Mouse (Mus musculus) CH12F3 (cell line): Measurements from ENCODE around the gene Cacng7.
"Not testable (repeated sequence)": the region's sequence is repeated elsewhere in the genome, so short reads cannot be mapped to it uniquely, and the experiment has no call there.

Source experiments
- in situ Hi-C: fragments of 300-500 bp; cut with MboI; formaldehyde crosslinking; loops from 2 replicates; pipeline ENCODE4 v1.14.3; 2020; ENCODE audit warnings: low sequenced_read_pairs

Gene Cacng7

GRCm38 (mm10) chr7:3387761-3388160, 55.0 kb downstream of the Cacng7 start:
- in situ Hi-C loops: no loop called here

GRCm38 (mm10) chr7:3388885-3389284, 56.1 kb downstream of the Cacng7 start:
- in situ Hi-C loops: no loop called here

GRCm38 (mm10) chr7:3389444-3390412, 57.0 kb downstream of the Cacng7 start:
- in situ Hi-C loops: no loop called here

GRCm38 (mm10) chr7:3390413-3391080, 57.8 kb downstream of the Cacng7 start, which contains the start of gene Cacng8:
Gene Cacng8, plus strand, starts transcription at chr7:3390683.
- in situ Hi-C loops: no loop called here

GRCm38 (mm10) chr7:3391081-3391451, 58.3 kb downstream of the Cacng7 start:
- in situ Hi-C loops: no loop called here

GRCm38 (mm10) chr7:3391809-3392208, 59.1 kb downstream of the Cacng7 start:
- in situ Hi-C loops: no loop called here

- in situ Hi-C loops: no loop called here
Measured at GRCm38 (mm10) chr7:3397355-3397754, 64.6 kb downstream of the Cacng7 start.

GRCm38 (mm10) chr7:3397797-3398196, 65.0 kb downstream of the Cacng7 start:
- in situ Hi-C loops: no loop called here

- in situ Hi-C loops: not testable (repeated sequence)
Measured at GRCm38 (mm10) chr7:3398363-3398762, 65.6 kb downstream of the Cacng7 start.

- in situ Hi-C loops: no loop called here
Measured at GRCm38 (mm10) chr7:3399937-3400336, 67.2 kb downstream of the Cacng7 start.

- in situ Hi-C loops: no loop called here
Measured at GRCm38 (mm10) chr7:3409729-3410520, 77.2 kb downstream of the Cacng7 start.

GRCm38 (mm10) chr7:3411160-3411941, 78.6 kb downstream of the Cacng7 start:
- in situ Hi-C loops: no loop called here

GRCm38 (mm10) chr7:3412036-3412435, 79.3 kb downstream of the Cacng7 start:
- in situ Hi-C loops: no loop called here

- in situ Hi-C loops: no loop called here
Measured at GRCm38 (mm10) chr7:3414888-3415287, 82.1 kb downstream of the Cacng7 start.

GRCm38 (mm10) chr7:3415378-3415777, 82.6 kb downstream of the Cacng7 start:
- in situ Hi-C loops: no loop called here
